Mouse (Mus musculus) small intestine, adult 2 months (tissue): Measurements from ENCODE around the gene Nudt17.

Source experiments
- CTCF ChIP-seq: fragments of 200-500 bp; IDR thresholded peaks from 2 replicates; pipeline ENCODE4 v1.5.1; 2012; ENCODE audit warnings: low read depth, mild to moderate bottlenecking, control low read depth, inconsistent platforms, low read length, moderate library complexity, mixed read lengths; ENCODE audit not compliant: insufficient replicate concordance, insufficient read length; ENCODE audit errors: extremely low read depth
- POLR2A ChIP-seq: fragments of 200-500 bp; IDR thresholded peaks from 2 replicates; pipeline ENCODE4 v1.6.1; 2012; ENCODE audit warnings: low read depth, mild to moderate bottlenecking, control low read depth, inconsistent platforms, low read length, moderate library complexity

- no peak for TF ChIP-seq CTCF
- TF ChIP-seq POLR2A: no peak
Measured at GRCm38 (mm10) chr3:96690298-96690697, 18.1 kb downstream of the Nudt17 start.
